Mouse (Mus musculus) MEL (cell line): ENCODE data around the gene Armc7. TPM values are rescaled to one million over a fixed set of nuclear protein-coding genes. Genes with fewer than 3 reads are reported as not detected.

Experiments used
- DNase-seq: peaks from one replicate; pipeline ENCODE4 v3.0.0; 2011; ENCODE audit warnings: low read depth, low spot score
- H3K27ac ChIP-seq: 2 replicates; pipeline ENCODE4 v1.5.1; 2012; ENCODE audit warnings: low read depth, mild to moderate bottlenecking, control low read depth, low read length, moderate library complexity; ENCODE audit not compliant: control insufficient read depth
- H3K27me3 ChIP-seq, 2 experiments: fragments of 150-350 bp in 1 of 2; sonication (generic) in 1 of 2; 2 replicates each; pipeline ENCODE4 v1.6.1; 2012; ENCODE audit warnings: low read length in 2 of 2, mild to moderate bottlenecking in 2 of 2, improper control_type of control experiment in 1 of 2, moderate library complexity in 1 of 2; ENCODE audit not compliant: insufficient read depth in 2 of 2, control insufficient read depth in 1 of 2
- H3K36me3 ChIP-seq, 2 experiments: 2 replicates each; pipeline ENCODE4 v1.6.1; 2012 to 2014; ENCODE audit warnings: low read length in 2 of 2, improper control_type of control experiment in 1 of 2, inconsistent platforms in 1 of 2, mild to moderate bottlenecking in 1 of 2; ENCODE audit not compliant: insufficient read depth in 2 of 2, control insufficient read depth in 1 of 2
- H3K4me1 ChIP-seq, 2 experiments: fragments of 150-350 bp in 1 of 2; sonication (generic) in 1 of 2; 2 replicates each; pipeline ENCODE4 v1.6.1; 2012; ENCODE audit warnings: low read length in 2 of 2, improper control_type of control experiment in 1 of 2, mild to moderate bottlenecking in 1 of 2; ENCODE audit not compliant: insufficient read depth in 2 of 2, control insufficient read depth in 1 of 2
- H3K4me3 ChIP-seq, 2 experiments: fragments of 150-350 bp in 1 of 2; sonication (generic) in 1 of 2; 2 replicates each; pipeline ENCODE4 v1.5.1; 2012; ENCODE audit warnings: low read depth in 2 of 2, low read length in 2 of 2, mild to moderate bottlenecking in 2 of 2, moderate library complexity in 2 of 2, control low read depth in 1 of 2, improper control_type of control experiment in 1 of 2; ENCODE audit not compliant: control insufficient read depth in 1 of 2, insufficient read depth in 1 of 2
- H3K79me2 ChIP-seq: 2 replicates; pipeline ENCODE4 v1.6.1; 2012; ENCODE audit warnings: mild to moderate bottlenecking, low read length, moderate library complexity; ENCODE audit not compliant: control insufficient read depth, poor library complexity, insufficient read depth
- H3K9ac ChIP-seq: 2 replicates; pipeline ENCODE4 v1.6.1; 2012; ENCODE audit warnings: low read depth, mild to moderate bottlenecking, control low read depth, low read length, moderate library complexity; ENCODE audit not compliant: control insufficient read depth, poor library complexity, severe bottlenecking
- H3K9me3 ChIP-seq: fragments of 150-350 bp; sonication (generic); replicated peaks from 2 replicates; pipeline ENCODE4 v1.6.1; 2012; ENCODE audit warnings: mild to moderate bottlenecking, low read length, improper control_type of control experiment, moderate library complexity; ENCODE audit not compliant: insufficient read depth
- BHLHE40 ChIP-seq: IDR thresholded peaks from 2 replicates; pipeline ENCODE4 v1.6.1; 2012; ENCODE audit warnings: low read depth, mild to moderate bottlenecking, inconsistent platforms, low read length, improper control_type of control experiment, borderline replicate concordance
- CHD1 ChIP-seq: IDR thresholded peaks from 2 replicates; pipeline ENCODE4 v1.6.1; 2012; ENCODE audit warnings: low read depth, mild to moderate bottlenecking, inconsistent platforms, low read length, improper control_type of control experiment
- CHD2 ChIP-seq: IDR thresholded peaks from 2 replicates; pipeline ENCODE4 v1.6.1; 2011; ENCODE audit warnings: low read length, improper control_type of control experiment
- CTCF ChIP-seq, 3 experiments: IDR thresholded peaks in 2 of 3; conservative IDR thresholded peaks in 1 of 3; 2 replicates each; pipeline ENCODE4 v1.5.1; 2011 to 2012; ENCODE audit warnings: low read length in 3 of 3, low read depth in 2 of 3, mild to moderate bottlenecking in 2 of 3, improper control_type of control experiment in 1 of 3, inconsistent platforms in 1 of 3, mixed read lengths in 1 of 3, moderate library complexity in 1 of 3; ENCODE audit not compliant: control insufficient read depth in 1 of 3, insufficient read depth in 1 of 3, poor library complexity in 1 of 3, severe bottlenecking in 1 of 3
- E2F4 ChIP-seq: IDR thresholded peaks from 2 replicates; pipeline ENCODE4 v1.6.1; 2011; ENCODE audit warnings: low read depth, low read length, improper control_type of control experiment, borderline replicate concordance
- EP300 ChIP-seq, 2 experiments: IDR thresholded peaks; 2 replicates each; pipeline ENCODE4 v1.6.1; 2011; ENCODE audit warnings: improper control_type of control experiment in 2 of 2, low read length in 2 of 2, low read depth in 1 of 2, mild to moderate bottlenecking in 1 of 2
- ETS1 ChIP-seq: IDR thresholded peaks from 2 replicates; pipeline ENCODE4 v1.6.1; 2012; ENCODE audit warnings: low read depth, mild to moderate bottlenecking, inconsistent platforms, low read length, improper control_type of control experiment, moderate library complexity
- GABPA ChIP-seq: IDR thresholded peaks from 2 replicates; pipeline ENCODE4 v1.6.1; 2012; ENCODE audit warnings: low read depth, mild to moderate bottlenecking, inconsistent platforms, low read length, improper control_type of control experiment, moderate library complexity
- GATA1 ChIP-seq: IDR thresholded peaks from 2 replicates; pipeline ENCODE4 v1.6.1; 2011; ENCODE audit warnings: low read depth, low read length, improper control_type of control experiment
- HCFC1 ChIP-seq: IDR thresholded peaks from 2 replicates; pipeline ENCODE4 v1.6.1; 2012; ENCODE audit warnings: low read depth, mild to moderate bottlenecking, inconsistent platforms, low read length, improper control_type of control experiment, moderate library complexity
- JUND ChIP-seq: IDR thresholded peaks from 2 replicates; pipeline ENCODE4 v1.6.1; 2011; ENCODE audit warnings: low read depth, mild to moderate bottlenecking, improper control_type of control experiment, low read length
- KAT2A ChIP-seq: conservative IDR thresholded peaks from 2 replicates; pipeline ENCODE4 v1.6.1; 2012; ENCODE audit warnings: low read depth, low read length, improper control_type of control experiment, inconsistent platforms
- MAFK ChIP-seq: IDR thresholded peaks from 2 replicates; pipeline ENCODE4 v1.6.1; 2011; ENCODE audit warnings: low read depth, mild to moderate bottlenecking, low read length, improper control_type of control experiment, borderline replicate concordance
- MAX ChIP-seq: IDR thresholded peaks from 2 replicates; pipeline ENCODE4 v1.6.1; 2011; ENCODE audit warnings: low read length, improper control_type of control experiment
- MEF2A ChIP-seq: IDR thresholded peaks from 2 replicates; pipeline ENCODE4 v1.6.1; 2014; ENCODE audit warnings: low read depth, mild to moderate bottlenecking, inconsistent platforms, low read length, improper control_type of control experiment; ENCODE audit not compliant: poor library complexity, insufficient replicate concordance, severe bottlenecking; ENCODE audit errors: extremely low read depth
- MXI1 ChIP-seq: IDR thresholded peaks from 2 replicates; pipeline ENCODE4 v1.6.1; 2011; ENCODE audit warnings: mild to moderate bottlenecking, low read depth, low read length, improper control_type of control experiment
- NELFE ChIP-seq: IDR thresholded peaks from 2 replicates; pipeline ENCODE4 v1.6.1; 2011; ENCODE audit warnings: low read depth, low read length, improper control_type of control experiment
- POLR2A ChIP-seq, 2 experiments: IDR thresholded peaks; 2 replicates each; pipeline ENCODE4 v1.6.1; 2011 to 2012; ENCODE audit warnings: low read length in 2 of 2, mild to moderate bottlenecking in 2 of 2, control low read depth in 1 of 2, improper control_type of control experiment in 1 of 2, low read depth in 1 of 2, moderate library complexity in 1 of 2; ENCODE audit not compliant: control insufficient read depth in 1 of 2, insufficient read depth in 1 of 2, poor library complexity in 1 of 2
- POLR2AphosphoS2 ChIP-seq: IDR thresholded peaks from 2 replicates; pipeline ENCODE4 v1.6.1; 2011; ENCODE audit warnings: low read length, improper control_type of control experiment
- RAD21 ChIP-seq: IDR thresholded peaks from 2 replicates; pipeline ENCODE4 v1.6.1; 2011; ENCODE audit warnings: mild to moderate bottlenecking, low read depth, low read length, improper control_type of control experiment
- RCOR1 ChIP-seq: IDR thresholded peaks from 2 replicates; pipeline ENCODE4 v1.6.1; 2012; ENCODE audit warnings: low read depth, mild to moderate bottlenecking, inconsistent platforms, low read length, improper control_type of control experiment
- SIN3A ChIP-seq: IDR thresholded peaks from 2 replicates; pipeline ENCODE4 v1.6.1; 2012; ENCODE audit warnings: low read length, improper control_type of control experiment, inconsistent platforms
- SMC3 ChIP-seq: IDR thresholded peaks from 2 replicates; pipeline ENCODE4 v1.6.1; 2011; ENCODE audit warnings: low read depth, low read length, improper control_type of control experiment
- TAL1 ChIP-seq: IDR thresholded peaks from 2 replicates; pipeline ENCODE4 v1.6.1; 2012; ENCODE audit warnings: mild to moderate bottlenecking, inconsistent platforms, low read length, moderate library complexity, mixed read lengths
- TCF12 ChIP-seq: IDR thresholded peaks from 2 replicates; pipeline ENCODE4 v1.6.1; 2014; ENCODE audit warnings: low read depth, mild to moderate bottlenecking, inconsistent platforms, low read length, improper control_type of control experiment, moderate library complexity
- UBTF ChIP-seq: IDR thresholded peaks from 2 replicates; pipeline ENCODE4 v1.6.1; 2012; ENCODE audit warnings: low read depth, mild to moderate bottlenecking, inconsistent platforms, low read length, improper control_type of control experiment, moderate library complexity, borderline replicate concordance; ENCODE audit not compliant: insufficient read depth
- USF1 ChIP-seq: IDR thresholded peaks from 2 replicates; pipeline ENCODE4 v1.6.1; 2014; ENCODE audit warnings: low read depth, mild to moderate bottlenecking, inconsistent platforms, low read length, improper control_type of control experiment, moderate library complexity
- USF2 ChIP-seq, 2 experiments: IDR thresholded peaks; 2 replicates each; pipeline ENCODE4 v1.6.1; 2011 to 2012; ENCODE audit warnings: improper control_type of control experiment in 2 of 2, low read length in 2 of 2, borderline replicate concordance in 1 of 2, inconsistent platforms in 1 of 2, low read depth in 1 of 2, mild to moderate bottlenecking in 1 of 2; ENCODE audit not compliant: insufficient read depth in 1 of 2
- ZC3H11A ChIP-seq: IDR thresholded peaks from 2 replicates; pipeline ENCODE4 v1.6.1; 2012; ENCODE audit warnings: low read depth, mild to moderate bottlenecking, inconsistent platforms, low read length, improper control_type of control experiment
- ZKSCAN1 ChIP-seq: IDR thresholded peaks from 2 replicates; pipeline ENCODE4 v1.6.1; 2012; ENCODE audit warnings: low read depth, mild to moderate bottlenecking, inconsistent platforms, low read length, improper control_type of control experiment, moderate library complexity
- ZMIZ1 ChIP-seq: IDR thresholded peaks from 2 replicates; pipeline ENCODE4 v1.6.1; 2012; ENCODE audit warnings: low read depth, mild to moderate bottlenecking, inconsistent platforms, low read length, improper control_type of control experiment, moderate library complexity
- ZNF384 ChIP-seq: IDR thresholded peaks from 2 replicates; pipeline ENCODE4 v1.6.1; 2012; ENCODE audit warnings: low read depth, mild to moderate bottlenecking, inconsistent platforms, low read length, improper control_type of control experiment
- polyA plus RNA-seq, 2 experiments: library from polyadenylated mRNA; stranded (reverse) in 1 of 2; unstranded in 1 of 2; fragments of >175 nt in 1 of 2; fragments of >200 nt in 1 of 2; gene quantifications; 2 replicates each; pipeline versions ENCODE4 v1.2.1 to v1.2.4; 2012; ENCODE audit warnings: low replicate concordance in 2 of 2, low read depth in 1 of 2; ENCODE audit not compliant: insufficient read length in 2 of 2, insufficient read depth in 1 of 2, missing spikeins in 1 of 2
- total RNA-seq: library from RNA; depleted of rRNA; stranded (reverse); fragments of 300-350 nt; gene quantifications from 2 replicates; pipeline ENCODE4 v1.2.3, GENCODE M21; 2012

The Armc7 gene
- total and polyA plus RNA-seq, 3 experiments = 9.1 to 13.1 TPM; not detected in 1

DNA sequence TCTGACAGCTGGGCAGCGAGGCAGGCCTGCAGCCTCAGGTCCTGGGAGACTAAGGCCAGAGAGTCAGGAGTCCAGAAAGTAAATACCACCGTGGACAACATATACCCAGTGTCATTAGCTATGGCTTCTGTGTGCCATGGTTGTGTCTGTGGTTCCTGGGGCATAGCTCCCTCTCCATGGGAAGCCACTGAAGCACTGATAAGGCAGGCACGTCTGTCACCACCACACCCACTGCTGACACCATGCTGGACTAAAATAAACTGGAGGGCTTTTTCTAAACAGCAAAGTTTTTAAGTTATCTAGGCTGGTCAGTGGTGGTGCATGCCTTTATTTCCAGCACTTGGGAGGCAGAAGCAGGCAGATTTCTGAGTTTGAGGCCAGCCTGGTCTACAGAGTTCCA, 31.1 kb downstream of the Armc7 start:
- Histone ChIP-seq H3K27me3 (no peaks in the 10 kb centered on the region), H3K4me1 (peaks cover 29 to 44% of the 10 kb centered on the region in 2 experiments), H3K27ac (no peak overlapping the region)

DNA sequence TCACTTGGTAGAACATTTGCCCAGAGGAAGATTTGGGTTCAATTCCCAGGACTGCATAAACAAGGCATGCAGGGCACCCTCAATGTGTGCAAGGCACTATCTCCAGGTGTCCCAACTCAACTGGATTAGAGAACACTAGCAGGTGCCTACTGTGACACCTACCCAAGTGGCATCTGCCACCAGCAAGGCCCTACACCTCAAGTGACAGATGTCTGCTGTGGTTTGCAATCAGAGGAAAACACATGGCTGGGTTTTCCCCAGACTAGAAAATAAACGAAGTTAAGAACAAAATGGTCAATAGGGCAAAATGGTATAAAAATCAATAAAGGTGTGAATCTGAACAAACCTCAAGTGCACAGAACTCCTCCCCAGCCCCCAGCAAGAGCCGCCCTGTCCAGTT, 32.6 kb downstream of the Armc7 start:
- peaks cover 37 to 54% of the 10 kb centered on the region in 2 experiments for H3K4me1 ChIP-seq
- H3K9me3 ChIP-seq = no peaks in the 10 kb centered on the region
- no peak for DNase-seq
- H3K4me3 ChIP-seq = no peak overlapping the region
- H3K36me3 ChIP-seq = peaks cover 6 to 54% of the 10 kb centered on the region in 2 experiments; a peak in 3 of 4 replicates
- H3K27me3 ChIP-seq = no peaks in the 10 kb centered on the region
- peaks cover 92% of the 10 kb centered on the region for H3K79me2 ChIP-seq
- H3K9ac ChIP-seq = no peak overlapping the region
- no peak overlapping the region for H3K27ac ChIP-seq
- TF ChIP-seq HCFC1 (no peak), POLR2AphosphoS2 (no peak), ZNF384 (no peak), CHD2 (no peak), RAD21 (no peak), MEF2A (no peak), EP300 (IDR thresholded peaks at IDR 0.05; ENCODE audit: low read depth in 1 of 2, low read length in 2 of 2) (no peak), POLR2A (IDR thresholded peaks at IDR 0.05; ENCODE audit: control insufficient read depth in 1 of 2, insufficient read depth in 1 of 2, low read depth in 1 of 2, low read length in 2 of 2, poor library complexity in 1 of 2) (no peak), RCOR1 (no peak), SMC3 (no peak), BHLHE40 (no peak), GABPA (no peak), NELFE (no peak), KAT2A (no peak), MAX (no peak), JUND (no peak), E2F4 (no peak), ZC3H11A (no peak), USF1 (no peak), ETS1 (peak; percentile 49; the same call in 1 of the 2 replicates), ZMIZ1 (no peak), MAFK (no peak), UBTF (no peak), CTCF (IDR thresholded peaks at IDR 0.05 in 2 of 3, conservative IDR thresholded peaks at IDR 0.05 in 1 of 3; ENCODE audit: control insufficient read depth in 1 of 3, insufficient read depth in 1 of 3, low read depth in 2 of 3, low read length in 3 of 3, poor library complexity in 1 of 3, severe bottlenecking in 1 of 3) (no peak), TAL1 (peak; percentile 63), CHD1 (no peak), USF2 (IDR thresholded peaks at IDR 0.05; ENCODE audit: borderline replicate concordance in 1 of 2, insufficient read depth in 1 of 2, low read depth in 1 of 2, low read length in 2 of 2) (no peak), TCF12 (peak; percentile 60)

More for the DNA sequence above, 31.1 kb downstream of the Armc7 start:
- no peaks in the 10 kb centered on the region for H3K9me3 ChIP-seq
- no peak for TF ChIP-seq POLR2AphosphoS2
- peak; percentile 67 for TF ChIP-seq GATA1
- TF ChIP-seq ZNF384 = peak; percentile 44; the same call in 1 of the 2 replicates
- peak; percentile 64 for TF ChIP-seq ETS1
- TF ChIP-seq MEF2A = no peak
- peak; percentile 69; the same call in 1 of the 2 replicates for TF ChIP-seq SIN3A
- TF ChIP-seq ZKSCAN1 = no peak
- peak; percentile 58 for TF ChIP-seq MAX
- TF ChIP-seq RCOR1 = no peak
- peak; percentile 83 for TF ChIP-seq MXI1
- no peak for TF ChIP-seq E2F4
- no peak overlapping the region for H3K9ac ChIP-seq
- H3K79me2 ChIP-seq = peaks cover 81% of the 10 kb centered on the region
- peak; percentile 66 for DNase-seq
- peaks cover 12 to 47% of the 10 kb centered on the region in 2 experiments for H3K36me3 ChIP-seq
- no peak overlapping the region for H3K4me3 ChIP-seq
